Mouse (Mus musculus) liver, embryonic 12.5 days (tissue): ENCODE measurements at regions not wholly inside any gene's neighbourhood (a gene's known extent, or its start where the extent isn't known, plus 50 kb on each side); places are given as distances from the start of the nearest gene placed in this dataset.

Experiments used
- ATAC-seq: fragments of 200-750 bp; cut with Nextera tagmentation; 2 replicates; pipeline ENCODE4 v1.8.0; 2017; ENCODE audit warnings: moderate number of reproducible peaks, mild to moderate bottlenecking, moderate library complexity
- H3K27ac ChIP-seq: fragments of 300-500 bp; sonication (generic); 2 replicates; pipeline ENCODE4 v1.5.1; 2016; ENCODE audit warnings: mild to moderate bottlenecking
- H3K27me3 ChIP-seq: fragments of 300-500 bp; sonication (generic); replicated peaks from 2 replicates; pipeline ENCODE4 v1.6.1; 2016; ENCODE audit warnings: mild to moderate bottlenecking, moderate library complexity
- H3K36me3 ChIP-seq: fragments of 300-500 bp; sonication (generic); 2 replicates; pipeline ENCODE4 v1.6.1; 2016; ENCODE audit warnings: mild to moderate bottlenecking, moderate library complexity
- H3K4me1 ChIP-seq: fragments of 300-500 bp; sonication (generic); 2 replicates; pipeline ENCODE4 v1.6.1; 2016
- H3K4me2 ChIP-seq: fragments of 300-500 bp; sonication (generic); 2 replicates; pipeline ENCODE4 v1.6.1; 2016; ENCODE audit warnings: mild to moderate bottlenecking, moderate library complexity
- H3K4me3 ChIP-seq: fragments of 300-500 bp; sonication (generic); 2 replicates; pipeline ENCODE4 v1.5.1; 2016; ENCODE audit warnings: mild to moderate bottlenecking, moderate library complexity
- H3K9ac ChIP-seq: fragments of 300-500 bp; sonication (generic); 2 replicates; pipeline ENCODE4 v1.6.1; 2016; ENCODE audit warnings: mild to moderate bottlenecking, moderate library complexity
- H3K9me3 ChIP-seq: fragments of 300-500 bp; sonication (generic); replicated peaks from 2 replicates; pipeline ENCODE4 v1.6.1; 2016; ENCODE audit warnings: mild to moderate bottlenecking, moderate library complexity
- whole genome bisulfite sequencing: fragments of 180-500 bp; shearing (Covaris S2); methylation state at CpG from one replicate; pipeline ENCODE4 v1.1.7; 2016; ENCODE audit not compliant: insufficient replicate concordance; 5-methylcytosine and 5-hydroxymethylcytosine counted together

- no peak overlapping the region for H3K4me2 ChIP-seq
- H3K9me3 ChIP-seq = no peaks in the 10 kb centered on the region
- no peaks in the 10 kb centered on the region for H3K4me1 ChIP-seq
- 47% methylated on average over 2 of the region's 2 CpGs for WGBS
- H3K27me3 ChIP-seq = no peaks in the 10 kb centered on the region
- ATAC-seq = no peak
- no peaks in the 10 kb centered on the region for H3K36me3 ChIP-seq
- H3K9ac ChIP-seq = no peak overlapping the region
- H3K4me3 ChIP-seq = no peak overlapping the region
- no peak overlapping the region for H3K27ac ChIP-seq
Observed at GRCm38 (mm10) chr2:50627501-50627900, 330.9 kb upstream of the Mmadhc start.

- no peak overlapping the region for H3K4me2 ChIP-seq
- no peaks in the 10 kb centered on the region for H3K9me3 ChIP-seq
- no peak overlapping the region for H3K27ac ChIP-seq
- H3K36me3 ChIP-seq = no peaks in the 10 kb centered on the region
- H3K27me3 ChIP-seq = no peaks in the 10 kb centered on the region
- no peak for ATAC-seq
- H3K4me3 ChIP-seq = no peak overlapping the region
- no peak overlapping the region for H3K9ac ChIP-seq
- WGBS = 64% methylated on average over 5 of the region's 5 CpGs
- no peaks in the 10 kb centered on the region for H3K4me1 ChIP-seq
Observed at GRCm38 (mm10) chr2:50625233-50625749, 328.7 kb upstream of the Mmadhc start.

- H3K27me3 ChIP-seq = no peaks in the 10 kb centered on the region
- H3K27ac ChIP-seq = no peak overlapping the region
- ATAC-seq = no peak
- H3K4me2 ChIP-seq = no peak overlapping the region
- WGBS = 53% methylated on average over 1 of the region's 1 CpGs
- no peaks in the 10 kb centered on the region for H3K4me1 ChIP-seq
- no peak overlapping the region for H3K9ac ChIP-seq
- no peaks in the 10 kb centered on the region for H3K9me3 ChIP-seq
- H3K4me3 ChIP-seq = no peak overlapping the region
- H3K36me3 ChIP-seq = no peaks in the 10 kb centered on the region
Observed at GRCm38 (mm10) chr2:50609086-50609485, 312.5 kb upstream of the Mmadhc start.

DNA sequence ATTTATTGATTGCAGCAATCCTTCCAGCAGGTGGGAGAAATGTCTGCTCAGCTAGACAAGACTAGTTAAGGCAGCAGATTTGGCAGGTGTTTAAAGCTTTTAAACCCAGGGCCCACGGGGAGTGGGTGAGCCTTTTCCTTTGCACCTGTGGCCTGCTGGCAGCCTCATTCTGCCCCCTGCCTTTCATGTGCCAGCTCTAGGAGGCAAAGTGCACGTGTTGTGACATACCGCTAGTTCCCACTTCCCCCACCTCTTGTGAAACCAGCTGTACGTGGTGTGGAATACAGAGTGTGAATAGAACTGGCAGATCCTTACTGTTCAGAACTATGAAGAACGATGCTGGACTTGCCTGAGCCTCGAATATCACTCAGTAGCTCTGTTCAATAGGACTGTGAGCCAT is 292.6 kb upstream of the Mmadhc start:
- ATAC-seq = no peak
- WGBS = 52% methylated on average over 6 of the region's 6 CpGs
- no peak overlapping the region for H3K4me3 ChIP-seq
- H3K9me3 ChIP-seq = no peaks in the 10 kb centered on the region
- no peak overlapping the region for H3K27ac ChIP-seq
- H3K4me1 ChIP-seq = no peaks in the 10 kb centered on the region
- H3K4me2 ChIP-seq = no peak overlapping the region
- H3K9ac ChIP-seq = no peak overlapping the region
- no peaks in the 10 kb centered on the region for H3K36me3 ChIP-seq
- no peaks in the 10 kb centered on the region for H3K27me3 ChIP-seq

GRCm38 (mm10) chr2:50588652-50589051 is 292.1 kb upstream of the Mmadhc start:
- 56% methylated on average over 6 of the region's 6 CpGs for WGBS
- H3K9ac ChIP-seq = no peak overlapping the region
- H3K27me3 ChIP-seq = no peaks in the 10 kb centered on the region
- no peak overlapping the region for H3K4me2 ChIP-seq
- H3K27ac ChIP-seq = no peak overlapping the region
- no peak for ATAC-seq
- no peaks in the 10 kb centered on the region for H3K4me1 ChIP-seq
- H3K9me3 ChIP-seq = no peaks in the 10 kb centered on the region
- H3K36me3 ChIP-seq = no peaks in the 10 kb centered on the region
- no peak overlapping the region for H3K4me3 ChIP-seq

GRCm38 (mm10) chr2:50586321-50587050 is 289.9 kb upstream of the Mmadhc start:
- no peak for ATAC-seq
- H3K27me3 ChIP-seq = no peaks in the 10 kb centered on the region
- H3K9me3 ChIP-seq = no peaks in the 10 kb centered on the region
- H3K36me3 ChIP-seq = no peaks in the 10 kb centered on the region
- no peak overlapping the region for H3K4me3 ChIP-seq
- H3K27ac ChIP-seq = no peak overlapping the region
- H3K4me1 ChIP-seq = no peaks in the 10 kb centered on the region
- H3K4me2 ChIP-seq = no peak overlapping the region
- 54% methylated on average over 6 of the region's 6 CpGs for WGBS
- no peak overlapping the region for H3K9ac ChIP-seq

DNA sequence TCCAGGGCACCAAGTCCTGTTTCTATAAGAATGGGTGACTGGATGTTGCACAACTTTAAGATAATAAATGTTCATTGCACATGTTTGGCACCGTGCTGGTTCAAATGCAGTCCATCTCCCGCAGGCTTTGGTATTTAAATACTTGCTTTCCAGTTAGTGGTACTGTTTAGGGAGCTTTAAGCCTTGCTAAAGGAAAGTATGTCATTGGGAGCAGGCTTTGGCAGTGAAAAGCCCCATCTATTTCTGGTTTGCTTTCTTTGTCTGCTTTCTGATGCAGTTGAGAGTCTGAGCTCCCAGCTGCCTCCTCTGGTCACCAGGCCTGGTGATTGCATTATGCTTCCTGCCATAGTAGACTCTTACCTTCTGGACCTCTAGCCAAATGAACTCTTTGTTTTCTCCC is 283.0 kb upstream of the Mmadhc start:
- Histone ChIP-seq H3K27ac (no peak overlapping the region), H3K4me3 (no peak overlapping the region), H3K4me2 (no peak overlapping the region), H3K36me3 (no peaks in the 10 kb centered on the region), H3K9ac (no peak overlapping the region), H3K4me1 (no peaks in the 10 kb centered on the region), H3K27me3 (no peaks in the 10 kb centered on the region), H3K9me3 (no peaks in the 10 kb centered on the region)
- ATAC-seq = no peak
- 64% methylated on average over 2 of the region's 2 CpGs for WGBS

DNA sequence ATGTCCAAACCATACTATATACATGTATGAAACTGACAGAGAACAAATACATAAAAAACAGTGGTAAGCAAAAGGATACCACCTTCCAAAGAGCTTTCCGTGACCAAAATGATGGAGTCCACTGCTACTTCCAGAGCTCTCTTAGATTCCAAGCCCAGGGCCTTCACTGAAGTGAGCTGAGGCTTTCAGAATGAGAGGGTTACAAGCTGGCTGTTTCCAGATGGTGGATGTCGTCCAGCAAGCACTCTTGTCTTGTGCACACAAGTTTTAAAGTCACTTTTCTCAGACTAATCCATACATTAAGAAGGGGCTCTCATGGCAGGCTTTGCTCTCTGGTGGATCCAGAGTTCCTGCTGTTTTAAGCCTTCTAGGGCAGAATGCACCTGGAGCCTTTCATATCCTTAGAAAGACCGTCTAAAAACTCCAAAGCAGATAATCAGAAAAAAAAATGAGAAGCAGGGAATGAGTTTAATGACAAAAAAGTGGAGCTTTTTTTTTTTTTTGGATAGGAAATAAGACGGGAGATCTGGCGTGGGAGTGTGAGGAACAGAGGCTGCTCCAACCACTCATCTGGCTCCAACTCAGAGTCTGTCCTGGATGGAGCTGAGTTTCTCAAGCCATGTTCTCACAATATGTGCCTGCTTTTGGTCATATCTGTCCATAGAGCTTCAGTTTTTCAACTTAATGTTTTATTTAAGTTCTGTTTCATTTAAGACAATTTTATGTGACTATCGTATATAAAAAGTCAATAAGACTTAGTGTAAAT is 281.9 kb upstream of the Mmadhc start:
- Histone ChIP-seq H3K36me3 (no peaks in the 10 kb centered on the region), H3K4me3 (no peak overlapping the region), H3K9ac (no peak overlapping the region), H3K4me2 (no peak overlapping the region), H3K27me3 (no peaks in the 10 kb centered on the region), H3K27ac (no peak overlapping the region), H3K4me1 (no peaks in the 10 kb centered on the region), H3K9me3 (no peaks in the 10 kb centered on the region)
- no peak for ATAC-seq
- 59% methylated on average over 6 of the region's 6 CpGs for WGBS

DNA sequence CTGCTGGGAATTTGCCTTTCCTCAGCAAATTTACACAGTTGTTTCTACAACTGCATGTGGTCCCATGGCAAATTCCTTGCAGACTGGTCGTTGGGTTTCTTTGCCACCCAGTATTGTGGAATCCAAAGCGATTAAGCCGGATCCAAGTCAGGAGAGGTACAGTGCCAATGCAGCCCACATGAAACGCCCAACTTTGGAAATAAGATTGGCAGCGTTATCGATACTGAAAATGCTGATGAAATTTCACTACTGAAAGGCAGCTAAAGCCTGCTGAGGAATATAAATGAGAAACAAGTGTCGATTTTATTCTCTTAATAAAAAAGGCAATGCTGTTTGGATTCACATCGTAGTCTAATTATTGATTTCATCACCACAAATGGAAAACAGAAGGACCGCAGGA is 281.1 kb upstream of the Mmadhc start:
- H3K27ac ChIP-seq = no peak overlapping the region
- no peaks in the 10 kb centered on the region for H3K4me1 ChIP-seq
- H3K9ac ChIP-seq = no peak overlapping the region
- H3K9me3 ChIP-seq = no peaks in the 10 kb centered on the region
- H3K27me3 ChIP-seq = no peaks in the 10 kb centered on the region
- H3K4me3 ChIP-seq = no peak overlapping the region
- H3K4me2 ChIP-seq = no peak overlapping the region
- whole genome bisulfite sequencing = 76% methylated on average over 9 of the region's 9 CpGs
- no peaks in the 10 kb centered on the region for H3K36me3 ChIP-seq
- no peak for ATAC-seq

- Histone ChIP-seq H3K27me3 (no peaks in the 10 kb centered on the region), H3K4me2 (no peak overlapping the region), H3K36me3 (no peaks in the 10 kb centered on the region), H3K9ac (no peak overlapping the region), H3K9me3 (no peaks in the 10 kb centered on the region), H3K4me3 (no peak overlapping the region), H3K27ac (no peak overlapping the region), H3K4me1 (no peaks in the 10 kb centered on the region)
- WGBS = 57% methylated on average over 3 of the region's 3 CpGs
- no peak for ATAC-seq
Observed at GRCm38 (mm10) chr2:50573455-50573854, 276.9 kb upstream of the Mmadhc start.

DNA sequence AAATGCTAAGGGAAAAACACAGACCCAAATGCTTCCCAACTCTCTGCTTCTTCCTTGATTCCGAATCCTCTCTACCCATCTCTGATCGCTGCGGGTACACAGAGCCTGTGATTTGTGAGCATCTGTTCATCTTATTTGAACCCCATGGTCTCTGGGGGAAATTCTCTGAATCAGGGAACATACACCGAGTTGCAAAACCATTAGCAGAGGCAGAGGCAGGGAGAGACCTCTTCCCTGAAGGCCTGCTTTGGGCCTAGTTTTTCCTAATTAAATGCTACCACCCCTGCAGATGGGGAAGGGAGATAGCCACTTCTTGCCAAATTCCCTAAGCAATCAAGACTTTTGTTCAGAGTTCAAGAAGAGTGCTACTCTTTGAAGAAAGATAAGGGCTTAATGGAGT is 274.4 kb upstream of the Mmadhc start:
- ATAC-seq = no peak
- no peaks in the 10 kb centered on the region for H3K4me1 ChIP-seq
- 66% methylated on average over 4 of the region's 4 CpGs for WGBS
- H3K36me3 ChIP-seq = no peaks in the 10 kb centered on the region
- no peaks in the 10 kb centered on the region for H3K9me3 ChIP-seq
- no peak overlapping the region for H3K4me3 ChIP-seq
- no peak overlapping the region for H3K27ac ChIP-seq
- H3K4me2 ChIP-seq = no peak overlapping the region
- no peak overlapping the region for H3K9ac ChIP-seq
- H3K27me3 ChIP-seq = no peaks in the 10 kb centered on the region

DNA sequence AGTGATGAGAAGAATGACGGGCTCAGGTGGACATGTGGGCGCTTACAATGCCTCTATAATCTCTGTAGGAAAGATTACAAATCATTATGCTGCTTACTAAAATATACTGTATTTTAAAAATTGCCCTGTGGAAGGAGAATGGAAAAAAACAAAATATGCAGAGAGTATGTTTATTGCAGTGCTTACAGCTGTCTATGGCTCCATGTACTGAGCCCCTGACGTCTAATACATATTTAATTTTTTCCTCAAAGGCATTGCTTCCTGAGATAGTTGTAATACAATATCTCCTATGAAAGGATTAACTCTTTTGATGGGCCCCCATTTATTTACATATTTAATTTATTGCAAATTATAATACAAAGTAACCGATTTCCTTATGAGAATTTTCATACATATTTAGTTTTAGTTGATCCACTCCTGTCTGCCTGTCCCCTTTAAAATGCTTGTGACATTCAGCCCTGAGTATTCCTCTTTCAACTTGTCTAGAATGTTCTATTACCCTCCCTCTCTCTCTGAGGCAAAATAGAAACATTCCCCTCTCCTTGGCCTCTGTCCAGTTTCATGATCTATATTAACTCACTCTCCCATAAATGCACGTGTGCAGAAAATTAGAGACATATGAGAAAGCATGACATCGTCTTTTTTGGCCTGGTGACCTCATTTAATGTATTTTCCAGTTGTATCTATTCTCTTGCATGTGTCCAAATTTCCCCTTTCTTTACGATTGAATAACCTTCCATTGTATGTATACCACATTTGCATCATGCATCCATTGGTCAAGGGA is 273.1 kb upstream of the Mmadhc start:
- no peak for ATAC-seq
- no peak overlapping the region for H3K4me3 ChIP-seq
- H3K9ac ChIP-seq = no peak overlapping the region
- 66% methylated on average over 7 of the region's 7 CpGs for WGBS
- H3K27me3 ChIP-seq = no peaks in the 10 kb centered on the region
- H3K4me1 ChIP-seq = no peaks in the 10 kb centered on the region
- H3K27ac ChIP-seq = no peak overlapping the region
- H3K9me3 ChIP-seq = no peaks in the 10 kb centered on the region
- no peak overlapping the region for H3K4me2 ChIP-seq
- H3K36me3 ChIP-seq = no peaks in the 10 kb centered on the region
